Mouse (Mus musculus): ENCODE measurements at regions not wholly inside any gene's neighbourhood (a gene's known extent, or its start where the extent isn't known, plus 50 kb on each side); places are given as distances from the start of the nearest gene placed in this dataset.

DNA sequence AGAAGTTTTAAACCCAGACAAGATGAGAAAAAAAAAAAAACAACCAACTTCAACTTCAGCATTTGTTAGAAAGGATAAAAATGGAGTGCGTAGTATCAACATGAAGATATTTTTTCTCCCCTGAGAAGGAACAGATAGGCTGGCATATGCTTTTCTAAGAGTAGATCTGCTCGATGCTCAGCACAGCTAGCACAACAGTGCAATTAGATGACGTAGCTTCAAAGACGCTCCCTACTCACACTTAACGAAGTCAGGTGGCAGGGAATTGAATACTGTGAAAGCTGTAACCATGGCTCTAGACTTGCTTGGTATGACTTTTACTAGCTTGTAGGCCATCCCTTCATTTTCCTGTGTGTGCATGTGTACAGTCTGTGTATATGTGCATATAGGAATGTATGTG is 299.5 kb downstream of the Tmem182 start:
- TF ChIP-seq CTCF (IDR thresholded peaks at IDR 0.05) (no peak), POLR2A (IDR thresholded peaks at IDR 0.05; ENCODE audit: insufficient read depth, low read depth, low read length) (no peak)

Measured in heart, adult 2 months (tissue).